Mouse (Mus musculus) naive thymus-derived CD4-positive, alpha-beta T cell, adult 2 months (primary cell): ENCODE data around the gene Tns3.

Source experiments
- DNase-seq: peaks from one replicate; pipeline ENCODE4 v3.0.0-alpha.2; 2011; ENCODE audit warnings: low read depth

The Tns3 gene

GRCm38 (mm10) chr11:8664393-8664743 is at the start of gene Tns3:
Tns3 (minus strand) TSS chr11:8664535.
- DNase-seq, result no peak

- DNase-seq, result no peak
Observed at GRCm38 (mm10) chr11:8706246-8707041, 42.1 kb upstream of the Tns3 start.

- DNase-seq, result no peak
Observed at GRCm38 (mm10) chr11:8705156-8705555, 40.8 kb upstream of the Tns3 start.

GRCm38 (mm10) chr11:8703876-8704275 is 39.5 kb upstream of the Tns3 start:
- no peak for DNase-seq

GRCm38 (mm10) chr11:8702532-8702886 is 38.2 kb upstream of the Tns3 start:
- DNase-seq, result no peak

GRCm38 (mm10) chr11:8701845-8702531 is 37.7 kb upstream of the Tns3 start:
- DNase-seq, result no peak

- DNase-seq, result no peak
Observed at GRCm38 (mm10) chr11:8701400-8701799, 37.1 kb upstream of the Tns3 start.

- no peak for DNase-seq
Observed at GRCm38 (mm10) chr11:8700641-8701221, 36.4 kb upstream of the Tns3 start.

- no peak for DNase-seq
Observed at GRCm38 (mm10) chr11:8699777-8700176, 35.4 kb upstream of the Tns3 start.

- DNase-seq, result no peak
Observed at GRCm38 (mm10) chr11:8697670-8698069, 33.3 kb upstream of the Tns3 start.

GRCm38 (mm10) chr11:8694096-8694495 is 29.8 kb upstream of the Tns3 start:
- DNase-seq, result no peak

GRCm38 (mm10) chr11:8692536-8693471 is 28.5 kb upstream of the Tns3 start:
- no peak for DNase-seq

GRCm38 (mm10) chr11:8692162-8692535 is 27.8 kb upstream of the Tns3 start:
- DNase-seq, result no peak

- no peak for DNase-seq
Observed at GRCm38 (mm10) chr11:8691605-8692004, 27.3 kb upstream of the Tns3 start.

- no peak for DNase-seq
Observed at GRCm38 (mm10) chr11:8690633-8691032, 26.3 kb upstream of the Tns3 start.

GRCm38 (mm10) chr11:8689515-8689914 is 25.2 kb upstream of the Tns3 start:
- DNase-seq, result peak; percentile 9

GRCm38 (mm10) chr11:8688907-8689306 is 24.6 kb upstream of the Tns3 start:
- no peak for DNase-seq

- no peak for DNase-seq
Observed at GRCm38 (mm10) chr11:8686501-8686900, 22.2 kb upstream of the Tns3 start.

GRCm38 (mm10) chr11:8686061-8686460 is 21.7 kb upstream of the Tns3 start:
- DNase-seq, result no peak

GRCm38 (mm10) chr11:8685195-8685594 is 20.9 kb upstream of the Tns3 start:
- no peak for DNase-seq

- DNase-seq, result no peak
Observed at GRCm38 (mm10) chr11:8684262-8684661, 19.9 kb upstream of the Tns3 start.

- DNase-seq, result no peak
Observed at GRCm38 (mm10) chr11:8681356-8681755, 17.0 kb upstream of the Tns3 start.
